Mouse (Mus musculus) stomach, postnatal 0 days (tissue): ENCODE data around the gene Olfr1196. TPM values are rescaled to one million over a fixed set of nuclear protein-coding genes. Genes with fewer than 3 reads are reported as not detected.

ENCODE experiments used
- ATAC-seq: fragments of 200-750 bp; cut with Nextera tagmentation; 2 replicates; pipeline ENCODE4 v1.8.0; 2017; ENCODE audit not compliant: low FRiP score, low TSS enrichment
- DNase-seq: peaks from one replicate; pipeline ENCODE4 v3.0.0-alpha.2; 2016; ENCODE audit warnings: low spot score
- H3K27ac ChIP-seq: fragments of 300-500 bp; sonication (generic); replicated peaks from 2 replicates; pipeline ENCODE4 v1.5.1; 2014; ENCODE audit warnings: mild to moderate bottlenecking, control low read depth
- H3K27me3 ChIP-seq: fragments of 300-500 bp; sonication (generic); 2 replicates; pipeline ENCODE4 v1.6.1; 2014; ENCODE audit warnings: low read length; ENCODE audit not compliant: control insufficient read depth, insufficient read depth
- H3K36me3 ChIP-seq: fragments of 300-500 bp; sonication (generic); 2 replicates; pipeline ENCODE4 v1.6.1; 2014; ENCODE audit warnings: low read length, mixed read lengths; ENCODE audit not compliant: control insufficient read depth, insufficient read depth
- H3K4me1 ChIP-seq: fragments of 300-500 bp; sonication (generic); replicated peaks from 2 replicates; pipeline ENCODE4 v1.6.1; 2014; ENCODE audit warnings: antibody characterized with exemption; ENCODE audit not compliant: control insufficient read depth, insufficient read depth
- H3K4me2 ChIP-seq: fragments of 300-500 bp; sonication (generic); replicated peaks from 2 replicates; pipeline ENCODE4 v1.6.1; 2014; ENCODE audit warnings: low read depth, mild to moderate bottlenecking, control low read depth, moderate library complexity
- H3K4me3 ChIP-seq: fragments of 300-500 bp; sonication (generic); 2 replicates; pipeline ENCODE4 v1.5.1; 2014; ENCODE audit warnings: low read depth, low read length, control low read depth
- H3K9ac ChIP-seq: fragments of 300-500 bp; sonication (generic); 2 replicates; pipeline ENCODE4 v1.6.1; 2014; ENCODE audit warnings: mild to moderate bottlenecking, low read length, control low read depth, mixed read lengths
- H3K9me3 ChIP-seq: fragments of 300-500 bp; sonication (generic); 2 replicates; pipeline ENCODE4 v1.6.1; 2016; ENCODE audit warnings: low read length; ENCODE audit not compliant: control insufficient read depth
- CTCF ChIP-seq: IDR thresholded peaks from 2 replicates; pipeline ENCODE4 v1.5.1; 2016; ENCODE audit warnings: antibody characterized with exemption, low read depth, mild to moderate bottlenecking, moderate library complexity
- WGBS: fragments of 180-500 bp; shearing (Covaris S2); extraction: QIAGEN DNeasy Blood & Tissue Kit; methylation state at CpG from one replicate; pipeline ENCODE4 v1.1.7; 2014; 5-methylcytosine and 5-hydroxymethylcytosine counted together
- polyA plus RNA-seq: library from polyadenylated mRNA; unstranded; fragments of >200 nt; fragmentation: Nextera tagmentation; extraction: Ambion mirVana; gene quantifications from 2 replicates; pipeline ENCODE4 v1.2.1, GENCODE M21; 2015

Olfr1196 gene
- polyA plus RNA-seq, 1 experiment from 2014 or later = not detected

GRCm38 (mm10) chr2:88648209-88648608, 56.2 kb downstream of the Olfr1196 start, which contains the start of gene Olfr1192-ps1:
Gene Olfr1192-ps1, plus strand, starts transcription at chr2:88648509.
- 29% methylated on average over 1 of the region's 1 CpGs for WGBS
- TF ChIP-seq CTCF = no peak

More at GRCm38 (mm10) chr2:88648209-88648608, 56.2 kb downstream of the Olfr1196 start, which contains the start of gene Olfr1192-ps1:
- H3K27ac ChIP-seq = no peak within 1 kb of the TSS
- ATAC-seq (no peak), DNase-seq (no peak)
- H3K4me3 ChIP-seq = no peak within 1 kb of the TSS
- H3K9ac ChIP-seq = no peak within 1 kb of the TSS
- no peaks in the 10 kb centered on the region for H3K36me3 ChIP-seq
- H3K4me2 ChIP-seq = no peak within 1 kb of the TSS
- no peaks in the 10 kb centered on the region for H3K27me3 ChIP-seq
- H3K9me3 ChIP-seq = no peaks in the 10 kb centered on the region
- H3K4me1 ChIP-seq = no peaks in the 10 kb centered on the region

Other genes with a start within 250 kb of the Olfr1196 start
- gene Olfr1183, start 249.7 kb downstream of the Olfr1196 start, polyA plus RNA-seq = not detected in 2 replicates
- gene Olfr1184, start 221.0 kb downstream of the Olfr1196 start, polyA plus RNA-seq = not detected in 2 replicates
- 0.02 TPM in 1 of 2 replicates, not detected in the other for gene Olfr1185-ps1, start 211.3 kb downstream of the Olfr1196 start, polyA plus RNA-seq
- gene Olfr1186, start 186.0 kb downstream of the Olfr1196 start, polyA plus RNA-seq = not detected in 2 replicates
- gene Olfr1188, start 147.7 kb downstream of the Olfr1196 start, polyA plus RNA-seq = not detected in 2 replicates
- gene Olfr1189, start 118.1 kb downstream of the Olfr1196 start, polyA plus RNA-seq = not detected in 2 replicates
- gene Olfr1191-ps1, start 64.1 kb downstream of the Olfr1196 start, polyA plus RNA-seq = not detected in 2 replicates
- 0.02 TPM in 1 of 2 replicates, not detected in the other for gene Olfr1192-ps1, start 56.1 kb downstream of the Olfr1196 start, polyA plus RNA-seq
- not detected in 2 replicates for gene Olfr1193, start 29.0 kb downstream of the Olfr1196 start, polyA plus RNA-seq
- 0.04 TPM in 1 of 2 replicates, not detected in the other for gene Olfr1195, start 15.4 kb downstream of the Olfr1196 start, polyA plus RNA-seq
- not detected in 2 replicates for gene Olfr1197, start 27.8 kb upstream of the Olfr1196 start, polyA plus RNA-seq
- not detected in 2 replicates for gene Olfr1198, start 46.8 kb upstream of the Olfr1196 start, polyA plus RNA-seq
- not detected in 2 replicates for gene Olfr1199, start 55.9 kb upstream of the Olfr1196 start, polyA plus RNA-seq
- not detected in 2 replicates for gene Olfr1200, start 65.9 kb upstream of the Olfr1196 start, polyA plus RNA-seq
- not detected in 2 replicates for gene Olfr1201, start 88.4 kb upstream of the Olfr1196 start, polyA plus RNA-seq
- 0.04 TPM in 1 of 2 replicates, not detected in the other for gene Olfr1202, start 109.9 kb upstream of the Olfr1196 start, polyA plus RNA-seq
- gene Olfr1205, start 125.1 kb upstream of the Olfr1196 start, polyA plus RNA-seq = 0.05 TPM in 1 of 2 replicates, not detected in the other
- not detected in 2 replicates for gene Olfr1204, start 144.7 kb upstream of the Olfr1196 start, polyA plus RNA-seq
- not detected in 2 replicates for gene Olfr1206, start 158.6 kb upstream of the Olfr1196 start, polyA plus RNA-seq
- not detected in 2 replicates for gene Olfr1208, start 197.7 kb upstream of the Olfr1196 start, polyA plus RNA-seq
- gene Olfr1209, start 210.6 kb upstream of the Olfr1196 start, polyA plus RNA-seq = not detected in 2 replicates
- gene Olfr1211, start 233.5 kb upstream of the Olfr1196 start, polyA plus RNA-seq = not detected in 2 replicates
- gene Olfr1212, start 249.4 kb upstream of the Olfr1196 start, polyA plus RNA-seq = not detected in 2 replicates